Mouse (Mus musculus) erythroblast, embryonic 14.5 days (primary cell): Measurements from ENCODE around the gene Acvrl1.

Experiments
- GATA1 ChIP-seq: IDR thresholded peaks from 2 replicates; pipeline ENCODE4 v1.6.1; 2012; ENCODE audit warnings: low read length, inconsistent platforms, mixed read lengths
- TAL1 ChIP-seq: IDR thresholded peaks from 3 replicates; pipeline ENCODE4 v1.6.1; 2012; ENCODE audit warnings: low read length, inconsistent platforms, mixed read lengths

- TF ChIP-seq TAL1: no peak
- no peak for TF ChIP-seq GATA1
Observed at GRCm38 (mm10) chr15:101189981-101190761, 61.8 kb downstream of the Acvrl1 start.
